Mouse (Mus musculus) liver, adult 2 months (tissue): Measurements from ENCODE around the gene Paqr5.

Experiments used
- CTCF ChIP-seq: fragments of 200-500 bp; IDR thresholded peaks from 2 replicates; pipeline ENCODE4 v1.5.1; 2011; ENCODE audit warnings: low read depth, low read length, control low read depth
- POLR2A ChIP-seq: fragments of 200-500 bp; IDR thresholded peaks from 2 replicates; pipeline ENCODE4 v1.6.1; 2011; ENCODE audit warnings: low read length, control low read depth; ENCODE audit not compliant: insufficient read depth; ENCODE audit errors: extremely low read depth

GRCm38 (mm10) chr9:61932009-61932408, 94.6 kb downstream of the Paqr5 start:
- TF ChIP-seq CTCF: no peak
- no peak for TF ChIP-seq POLR2A
